Mouse (Mus musculus) erythroblast, embryonic 14.5 days (primary cell): ENCODE measurements around the gene Btbd11.

Experiments
- GATA1 ChIP-seq: IDR thresholded peaks from 2 replicates; pipeline ENCODE4 v1.6.1; 2012; ENCODE audit warnings: low read length, inconsistent platforms, mixed read lengths
- TAL1 ChIP-seq: IDR thresholded peaks from 3 replicates; pipeline ENCODE4 v1.6.1; 2012; ENCODE audit warnings: low read length, inconsistent platforms, mixed read lengths

DNA sequence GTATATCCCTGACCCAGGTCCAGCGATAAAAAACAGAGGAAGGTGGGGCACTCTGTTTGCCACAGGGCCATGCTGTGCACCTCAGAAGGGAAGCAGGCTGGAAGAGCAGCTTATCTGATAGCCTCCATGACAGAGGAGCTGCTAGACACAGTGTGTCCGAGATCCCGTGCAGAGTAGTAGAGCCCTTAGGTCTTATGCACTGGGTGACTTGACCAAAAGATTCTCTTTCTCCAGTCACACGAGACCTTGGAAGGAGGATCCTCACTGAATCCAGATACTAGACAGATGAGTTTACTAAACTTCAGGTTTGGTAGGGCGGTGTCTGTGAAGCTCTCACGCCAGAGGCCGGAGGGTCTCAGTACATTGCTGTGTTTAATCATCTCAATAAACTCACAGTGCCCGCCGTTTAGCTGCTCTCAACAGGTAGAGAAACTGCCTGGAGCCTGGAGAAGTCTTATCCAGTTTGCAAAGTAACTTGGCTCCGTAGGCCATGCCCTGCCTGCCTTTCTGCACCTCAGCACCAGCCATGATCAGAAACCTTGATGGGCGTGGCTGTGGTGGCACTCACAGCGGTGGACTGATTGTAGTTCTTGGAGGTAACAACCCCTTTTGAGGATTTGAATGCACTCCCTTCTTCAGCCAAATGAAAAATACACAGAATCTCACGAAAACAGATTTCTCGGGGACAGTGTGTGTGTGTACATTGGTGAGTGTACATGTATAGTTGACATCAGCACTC lies 155.4 kb downstream of the Btbd11 start:
- TF ChIP-seq GATA1 (no peak), TAL1 (no peak)
